Mouse (Mus musculus) cerebellum, adult 8-10 months (tissue): ENCODE results near the gene Fbxw11.
"Not testable (repeated sequence)": the region's sequence is repeated elsewhere in the genome, so short reads cannot be mapped to it uniquely, and the experiment has no call there.

Experiments
- DNase-seq: peaks from one replicate; pipeline ENCODE4 v3.0.0; 2022

Fbxw11 gene

GRCm38 (mm10) chr11:32714896-32715295, 72.4 kb downstream of the Fbxw11 start:
- DNase-seq: no peak

GRCm38 (mm10) chr11:32715495-32715894, 73.0 kb downstream of the Fbxw11 start:
- no peak for DNase-seq

- DNase-seq: no peak
Measured at GRCm38 (mm10) chr11:32715970-32716369, 73.4 kb downstream of the Fbxw11 start.

GRCm38 (mm10) chr11:32716876-32717275, 74.4 kb downstream of the Fbxw11 start:
- no peak for DNase-seq

GRCm38 (mm10) chr11:32717711-32718110, 75.2 kb downstream of the Fbxw11 start:
- not testable (repeated sequence) for DNase-seq

GRCm38 (mm10) chr11:32718371-32718770, 75.8 kb downstream of the Fbxw11 start:
- DNase-seq: no peak

- DNase-seq: no peak
Measured at GRCm38 (mm10) chr11:32718979-32719378, 76.5 kb downstream of the Fbxw11 start.

- DNase-seq: no peak
Measured at GRCm38 (mm10) chr11:32722653-32723052, 80.1 kb downstream of the Fbxw11 start.

GRCm38 (mm10) chr11:32723287-32723686, 80.8 kb downstream of the Fbxw11 start:
- no peak for DNase-seq

GRCm38 (mm10) chr11:32725171-32725570, 82.6 kb downstream of the Fbxw11 start:
- no peak for DNase-seq

GRCm38 (mm10) chr11:32732467-32732866, 89.9 kb downstream of the Fbxw11 start:
- DNase-seq: no peak

- DNase-seq: no peak
Measured at GRCm38 (mm10) chr11:32733195-32733594, 90.7 kb downstream of the Fbxw11 start.

- no peak for DNase-seq
Measured at GRCm38 (mm10) chr11:32736371-32736770, 93.8 kb downstream of the Fbxw11 start.

- no peak for DNase-seq
Measured at GRCm38 (mm10) chr11:32737729-32738128, 95.2 kb downstream of the Fbxw11 start.

GRCm38 (mm10) chr11:32743891-32744290, 101.4 kb downstream of the Fbxw11 start:
- no peak for DNase-seq

GRCm38 (mm10) chr11:32744463-32744862, 101.9 kb downstream of the Fbxw11 start:
- DNase-seq: no peak

GRCm38 (mm10) chr11:32745466-32745865, 102.9 kb downstream of the Fbxw11 start:
- DNase-seq: no peak

- no peak for DNase-seq
Measured at GRCm38 (mm10) chr11:32746036-32746435, 103.5 kb downstream of the Fbxw11 start.

- no peak for DNase-seq
Measured at GRCm38 (mm10) chr11:32746475-32746874, 104.0 kb downstream of the Fbxw11 start.

- no peak for DNase-seq
Measured at GRCm38 (mm10) chr11:32748800-32749199, 106.3 kb downstream of the Fbxw11 start.

- no peak for DNase-seq
Measured at GRCm38 (mm10) chr11:32751863-32752594, 109.5 kb downstream of the Fbxw11 start.

- DNase-seq: no peak
Measured at GRCm38 (mm10) chr11:32752595-32752885, 110.0 kb downstream of the Fbxw11 start.

GRCm38 (mm10) chr11:32753358-32753757, 110.8 kb downstream of the Fbxw11 start:
- no peak for DNase-seq

- no peak for DNase-seq
Measured at GRCm38 (mm10) chr11:32762773-32763172, 120.2 kb downstream of the Fbxw11 start.

- no peak for DNase-seq
Measured at GRCm38 (mm10) chr11:32767496-32768230, 125.1 kb downstream of the Fbxw11 start.
